Mouse (Mus musculus): ENCODE measurements at regions not wholly inside any gene's neighbourhood (a gene's known extent, or its start where the extent isn't known, plus 50 kb on each side); places are given as distances from the start of the nearest gene placed in this dataset.

GRCm38 (mm10) chr11:24226755-24227154 lies 148.9 kb downstream of the Bcl11a start:
- DNase-seq: no peak

GRCm38 (mm10) chr11:24233376-24233775 lies 155.5 kb downstream of the Bcl11a start:
- DNase-seq: no peak

GRCm38 (mm10) chr11:24233821-24234220 lies 156.0 kb downstream of the Bcl11a start:
- DNase-seq: no peak

DNA sequence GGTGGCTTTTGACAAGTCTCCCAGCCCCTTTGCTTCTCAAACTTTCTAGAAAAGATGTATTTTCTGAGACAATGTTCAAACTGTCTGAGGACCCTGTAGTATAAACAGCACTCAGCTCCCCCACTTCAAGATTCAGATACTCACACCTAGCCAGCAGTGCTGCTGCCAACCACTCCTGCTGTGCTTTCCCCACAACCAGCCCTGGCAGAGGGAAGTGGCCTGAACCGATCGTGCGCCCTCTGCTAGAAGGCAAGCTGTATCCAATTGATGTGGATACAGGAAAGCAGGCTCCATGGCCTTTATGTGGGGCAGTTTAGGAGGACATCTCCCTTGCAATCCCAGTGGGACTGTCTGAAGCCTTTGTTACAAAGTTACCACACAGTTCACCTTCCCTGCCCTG lies 156.6 kb downstream of the Bcl11a start:
- DNase-seq: no peak

DNA sequence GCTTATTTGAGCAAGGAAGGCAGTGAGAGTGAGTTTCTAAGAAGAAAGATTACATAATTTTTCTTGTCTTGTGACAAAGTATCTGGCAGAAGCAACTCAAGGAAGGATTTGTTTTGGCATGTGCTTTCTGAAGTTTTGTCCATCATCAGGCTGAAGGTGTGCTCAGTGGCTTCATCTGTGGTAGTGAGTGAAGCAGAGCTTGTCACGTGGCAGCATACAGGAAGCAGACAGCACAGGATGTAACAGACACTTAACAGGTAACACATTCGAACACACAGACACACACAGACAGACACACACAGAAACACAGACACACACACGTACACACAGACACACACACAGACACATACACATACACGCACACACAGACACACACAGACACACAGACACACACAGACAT lies 157.5 kb downstream of the Bcl11a start:
- DNase-seq: no peak

GRCm38 (mm10) chr11:24239631-24240030 lies 161.8 kb downstream of the Bcl11a start:
- no peak for DNase-seq

DNA sequence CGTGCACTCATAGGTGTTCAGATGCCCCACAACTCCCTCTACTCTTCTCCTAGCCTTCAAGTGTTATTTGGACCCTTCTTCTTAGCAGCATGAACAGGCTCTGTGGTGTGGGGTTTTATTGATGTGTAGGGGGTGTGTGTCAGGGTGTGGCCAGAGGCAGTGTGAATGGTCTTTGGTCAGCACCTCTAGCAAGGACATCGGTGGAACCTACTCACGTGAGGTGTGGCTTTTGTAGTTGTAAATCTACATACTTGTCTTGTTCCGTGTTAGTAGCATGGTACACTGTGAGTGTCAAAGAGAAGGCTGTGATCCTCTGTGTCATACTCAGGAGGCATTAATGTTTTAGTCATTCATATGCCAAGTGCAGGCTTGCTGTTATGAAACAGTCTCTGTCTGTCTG lies 164.2 kb downstream of the Bcl11a start:
- DNase-seq: no peak

- DNase-seq: no peak
These were observed 165.0 kb downstream of the Bcl11a start for GRCm38 (mm10) chr11:24242888-24243287.

- DNase-seq: no peak
These were observed 167.5 kb downstream of the Bcl11a start for GRCm38 (mm10) chr11:24245390-24245789.

DNA sequence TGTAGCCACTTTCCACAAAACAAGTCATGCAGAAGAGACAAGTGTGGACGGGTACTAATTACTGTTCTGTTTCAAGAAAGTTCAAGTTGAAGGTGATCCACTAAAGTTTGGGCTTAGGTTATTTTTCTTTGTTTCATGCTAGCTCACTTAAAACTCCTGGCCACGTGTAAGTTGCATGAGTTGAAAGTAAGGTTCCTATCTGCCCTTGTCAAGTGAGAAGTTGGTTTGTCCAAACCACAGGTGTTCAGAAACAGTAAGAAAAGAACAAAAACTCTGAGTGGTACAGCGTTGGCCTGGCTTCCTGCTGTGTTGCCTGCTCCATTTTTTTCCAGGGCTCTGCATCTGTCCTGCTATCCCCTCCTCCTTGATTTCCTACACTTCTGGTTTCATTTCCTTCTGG lies 168.5 kb downstream of the Bcl11a start:
- DNase-seq: no peak

DNA sequence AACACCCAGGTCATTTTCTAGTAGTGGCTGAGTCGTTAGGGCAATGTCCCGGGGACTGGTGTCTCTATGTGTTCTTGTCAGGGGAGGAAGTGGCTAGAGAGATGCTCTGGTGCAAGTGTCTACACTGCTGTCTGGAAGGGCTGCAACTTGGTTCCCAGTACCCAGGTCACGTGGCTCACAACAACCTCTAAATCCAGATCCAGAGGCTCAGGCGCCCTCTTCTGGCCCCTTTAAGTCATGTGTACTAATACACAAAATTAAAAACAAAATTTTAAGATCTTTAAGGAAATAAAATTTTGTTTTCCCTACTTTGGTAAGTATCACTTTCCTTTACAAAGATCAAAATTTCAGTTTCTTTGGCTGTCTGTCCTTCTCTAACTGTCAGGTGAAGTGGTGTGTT lies 169.4 kb downstream of the Bcl11a start:
- no peak for DNase-seq

GRCm38 (mm10) chr11:24251516-24251915 lies 173.7 kb downstream of the Bcl11a start:
- DNase-seq: peak; percentile 5 to 29

DNA sequence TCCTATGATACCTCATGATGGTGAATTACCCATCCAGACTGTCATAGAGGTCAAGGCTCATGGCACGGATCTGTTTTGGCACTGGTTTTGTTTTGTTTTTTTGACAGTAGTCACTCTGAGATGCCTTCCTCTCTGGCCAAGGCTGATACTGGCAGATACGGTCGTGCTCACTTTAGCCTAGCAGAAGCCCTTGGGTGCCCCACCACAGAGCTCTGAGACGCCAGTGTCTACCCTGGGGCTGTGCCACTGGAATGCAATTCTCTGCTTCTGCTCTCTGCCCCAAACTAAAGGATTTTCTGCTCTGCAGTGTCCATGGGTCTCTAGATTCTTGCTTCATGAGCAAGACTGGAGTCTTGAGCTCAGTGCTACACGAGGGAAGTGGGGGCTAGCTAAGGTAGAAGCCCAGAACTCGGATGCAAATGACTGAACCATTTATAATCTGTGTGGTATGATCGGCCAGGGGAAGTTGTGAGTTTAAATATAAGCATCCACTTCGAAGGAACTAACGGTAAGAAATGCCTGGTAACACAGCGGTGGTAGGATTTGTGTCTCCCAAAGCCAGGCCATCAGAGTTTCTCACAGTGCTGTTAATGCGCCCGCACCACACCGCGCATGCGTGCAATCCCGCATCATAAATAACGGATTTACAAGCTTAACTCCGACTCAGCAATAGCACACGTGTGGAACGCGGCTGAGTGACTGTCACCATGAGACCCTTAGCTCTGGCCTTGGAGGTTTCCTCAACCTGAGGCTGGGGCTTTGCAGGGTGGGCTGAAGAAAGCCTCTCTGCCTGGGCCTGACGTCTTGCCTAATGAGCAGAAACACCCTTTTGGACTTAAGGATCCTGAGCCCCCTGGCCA lies 177.6 kb downstream of the Bcl11a start:
- DNase-seq: no peak

- no peak for DNase-seq
These were observed 179.9 kb downstream of the Bcl11a start for GRCm38 (mm10) chr11:24257741-24258140.

GRCm38 (mm10) chr11:24258340-24258739 lies 180.5 kb downstream of the Bcl11a start:
- no peak for DNase-seq

GRCm38 (mm10) chr11:24259668-24260067 lies 181.8 kb downstream of the Bcl11a start:
- DNase-seq: no peak

GRCm38 (mm10) chr11:24269046-24269445 lies 191.2 kb downstream of the Bcl11a start:
- DNase-seq: no peak

GRCm38 (mm10) chr11:24281628-24282027 lies 203.8 kb downstream of the Bcl11a start:
- no peak for DNase-seq

DNA sequence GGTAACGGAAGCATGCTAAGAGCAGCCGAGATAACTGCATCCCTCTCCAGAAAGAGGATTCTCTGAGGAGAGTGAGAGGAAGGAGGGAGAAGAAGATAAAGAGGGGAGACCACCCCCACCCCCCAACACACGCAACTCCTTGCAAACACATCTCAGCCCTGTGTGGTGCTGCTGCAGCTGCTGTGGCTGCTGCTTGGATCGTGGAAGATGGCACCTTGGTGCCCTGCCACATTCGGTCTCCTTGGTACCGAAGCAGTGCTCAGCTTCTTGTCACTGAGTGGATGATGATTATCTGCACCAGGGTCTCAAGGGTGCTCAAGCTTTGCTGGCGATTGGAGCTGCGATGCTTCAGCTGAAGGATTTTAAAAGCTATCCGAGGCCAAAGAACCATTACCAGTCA lies 204.7 kb downstream of the Bcl11a start:
- no peak for DNase-seq

GRCm38 (mm10) chr11:24286129-24287108 lies 208.6 kb downstream of the Bcl11a start:
- peak; percentile 69 to 74 for DNase-seq

DNA sequence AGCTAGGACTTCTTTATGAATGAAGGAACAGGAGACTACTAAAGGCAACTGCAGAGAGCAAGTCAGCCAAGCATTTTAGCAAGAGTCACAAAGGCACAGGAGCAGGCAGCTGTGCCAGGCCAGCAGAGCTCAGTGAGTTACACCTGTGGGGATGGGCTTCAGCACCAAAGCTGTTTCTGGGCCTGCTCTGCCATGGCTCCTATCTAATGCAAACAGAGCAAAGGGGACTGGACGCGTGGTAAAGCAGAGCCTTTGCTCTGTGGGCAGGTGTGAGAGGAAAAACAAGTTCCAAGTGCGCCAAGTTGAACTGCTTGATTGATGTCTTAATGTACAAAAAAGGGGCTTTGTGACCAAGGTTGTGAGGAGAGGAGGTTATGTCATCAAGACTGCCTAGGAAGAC lies 215.4 kb downstream of the Bcl11a start:
- DNase-seq: no peak

DNA sequence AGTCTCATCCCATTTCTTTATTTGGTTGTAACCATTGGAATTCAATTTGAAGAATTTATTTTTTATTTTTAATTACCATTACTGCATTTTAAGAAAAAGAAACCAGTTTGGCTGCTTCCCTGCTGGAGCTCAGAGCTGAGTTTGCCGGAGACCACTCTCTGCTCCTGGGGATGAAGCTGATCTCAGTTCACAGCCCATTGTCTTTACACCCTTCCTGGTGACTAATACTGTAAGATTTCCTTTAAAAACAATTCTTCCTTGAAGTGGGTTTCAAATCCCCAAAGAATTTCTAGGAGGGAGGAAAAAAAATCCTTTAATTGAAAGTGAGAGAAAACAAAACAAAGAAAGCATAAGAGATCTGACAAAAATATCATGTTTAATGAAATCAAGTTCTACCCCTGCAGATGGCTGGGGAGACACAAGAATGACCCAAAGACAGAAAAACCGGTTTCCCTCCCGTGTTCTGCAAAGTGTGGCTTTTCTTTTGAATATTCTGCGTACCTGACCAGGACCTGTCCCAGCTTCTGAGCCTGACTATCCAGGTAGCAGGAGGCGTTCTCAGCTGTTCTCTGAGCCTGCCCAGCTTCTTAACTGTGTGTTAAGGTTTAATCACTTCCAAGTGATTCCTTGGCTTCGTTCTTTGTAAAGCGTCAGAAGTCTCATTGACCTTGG lies 216.1 kb downstream of the Bcl11a start:
- DNase-seq: no peak
